ENCODE assay signal across 23 mouse cellular contexts in genomic region chr6:125303242-125303641, GRCm38 (mm10). TPM values are rescaled to one million over a fixed set of nuclear protein-coding genes. Genes with fewer than 3 reads are reported as not detected.
DNase-seq lines count a peak whose midpoint lies in the region; ATAC-seq and TF ChIP-seq lines count a peak whose summit lies in the region.
"Had no signal": no experiment of that assay in that cellular context is flagged by ENCODE, and none has a peak within 500 bp of the region (broad histone marks: within the 10 kb centered on the region; RNA-seq: fewer than 3 reads in every experiment).

No protein-coding gene starts in this region.

- no peak for TF ChIP-seq EP300 in lung, postnatal 0 days (IDR thresholded peaks at IDR 0.05)

- no peak for TF ChIP-seq CTCF in kidney, postnatal 0 days (IDR thresholded peaks at IDR 0.05; ENCODE audit: low read depth)
- no peak for TF ChIP-seq CTCF in lung, postnatal 0 days (IDR thresholded peaks at IDR 0.05)

- WGBS in hindbrain, embryonic 16.5 days = 49% methylated on average over 4 of the region's 4 CpGs
- WGBS in hindbrain, embryonic 14.5 days = 66% methylated on average over 4 of the region's 4 CpGs
- 40% methylated on average over 4 of the region's 4 CpGs for WGBS in kidney, postnatal 0 days
- 56% methylated on average over 4 of the region's 4 CpGs for WGBS in lung, postnatal 0 days

- H3K4me1 ChIP-seq in hindbrain, embryonic 16.5 days (ENCODE audit: control insufficient read depth, insufficient read depth, low read depth, low read length) = no peaks in the 10 kb centered on the region
- no peaks in the 10 kb centered on the region for H3K4me1 ChIP-seq in hindbrain, embryonic 14.5 days (replicated peaks; ENCODE audit: control insufficient read depth, insufficient read depth, low read length)
- no peaks in the 10 kb centered on the region for H3K4me1 ChIP-seq in kidney, postnatal 0 days (replicated peaks; ENCODE audit: insufficient read depth, low read length)
- no peaks in the 10 kb centered on the region; the same call in 1 of the 2 replicates for H3K4me1 ChIP-seq in lung, postnatal 0 days (ENCODE audit: insufficient read depth, low read depth, low read length)
- H3K4me1 ChIP-seq: forebrain, embryonic 10.5 days; heart, embryonic 12.5 days; hindbrain, embryonic 13.5 days; midbrain, embryonic 12.5 days had no signal

- H3K36me3 ChIP-seq in hindbrain, embryonic 16.5 days (ENCODE audit: control insufficient read depth, insufficient read depth, low read length) = no peaks in the 10 kb centered on the region
- no peaks in the 10 kb centered on the region for H3K36me3 ChIP-seq in hindbrain, embryonic 14.5 days (replicated peaks; ENCODE audit: control insufficient read depth, insufficient read depth)
- peaks cover 10% of the 10 kb centered on the region; the same call in 1 of the 2 replicates for H3K36me3 ChIP-seq in kidney, postnatal 0 days (ENCODE audit: insufficient read depth, low read length)
- H3K36me3 ChIP-seq in lung, postnatal 0 days (ENCODE audit: insufficient read depth, low read length) = peaks cover 10% of the 10 kb centered on the region
- H3K36me3 ChIP-seq: hindbrain, embryonic 13.5 days had no signal

- H3K27me3 ChIP-seq in hindbrain, embryonic 16.5 days (replicated peaks; ENCODE audit: control insufficient read depth, insufficient read depth, low read length) = no peaks in the 10 kb centered on the region
- no peaks in the 10 kb centered on the region for H3K27me3 ChIP-seq in hindbrain, embryonic 14.5 days (ENCODE audit: control insufficient read depth, insufficient read depth, low read length)
- H3K27me3 ChIP-seq in kidney, postnatal 0 days (ENCODE audit: insufficient read depth, low read length) = no peaks in the 10 kb centered on the region
- no peaks in the 10 kb centered on the region for H3K27me3 ChIP-seq in lung, postnatal 0 days (replicated peaks; ENCODE audit: insufficient read depth, low read length)
- H3K27me3 ChIP-seq: heart, embryonic 12.5 days; hindbrain, embryonic 13.5 days; midbrain, embryonic 12.5 days; stomach, embryonic 15.5 days had no signal

- no peak overlapping the region for H3K4me3 ChIP-seq in hindbrain, embryonic 16.5 days (ENCODE audit: low read length)
- no peak overlapping the region for H3K4me3 ChIP-seq in hindbrain, embryonic 14.5 days (replicated peaks; ENCODE audit: low read length)
- H3K4me3 ChIP-seq in kidney, postnatal 0 days (replicated peaks; ENCODE audit: low read depth, low read length) = no peak overlapping the region
- no peak overlapping the region for H3K4me3 ChIP-seq in lung, postnatal 0 days (ENCODE audit: low read depth, low read length)
- H3K4me3 ChIP-seq: forebrain, embryonic 10.5 days; heart, embryonic 12.5 days; hindbrain, embryonic 13.5 days; limb, embryonic 10.5 days; midbrain, embryonic 12.5 days; stomach, embryonic 15.5 days had no signal

- H3K9me3 ChIP-seq in hindbrain, embryonic 16.5 days (ENCODE audit: control insufficient read depth, low read length) = no peaks in the 10 kb centered on the region
- H3K9me3 ChIP-seq in hindbrain, embryonic 14.5 days (ENCODE audit: control insufficient read depth, low read length) = no peaks in the 10 kb centered on the region
- no peaks in the 10 kb centered on the region for H3K9me3 ChIP-seq in kidney, postnatal 0 days (replicated peaks; ENCODE audit: low read length)
- H3K9me3 ChIP-seq in lung, postnatal 0 days (ENCODE audit: low read length) = no peaks in the 10 kb centered on the region
- H3K9me3 ChIP-seq: forebrain, embryonic 10.5 days; hindbrain, embryonic 13.5 days; limb, embryonic 10.5 days; midbrain, embryonic 12.5 days; stomach, embryonic 15.5 days had no signal

- peak; percentile 76; the same call in 1 of the 2 replicates for ATAC-seq in hindbrain, embryonic 16.5 days
- no peak for ATAC-seq in hindbrain, embryonic 14.5 days (ENCODE audit: low FRiP score)
- peak; percentile 61; the same call in 1 of the 2 replicates for ATAC-seq in kidney, postnatal 0 days (replicated peaks; ENCODE audit: low FRiP score, low read depth)
- ATAC-seq in lung, postnatal 0 days = no peak
- ATAC-seq: activated CD4-positive, CD25-positive, alpha-beta regulatory T cell, adult 4 months; forebrain, postnatal 0 days; intestine, embryonic 16.5 days; liver, postnatal 0 days had no signal

- no peak for DNase-seq in hindbrain, embryonic 14.5 days (ENCODE audit: low spot score)
- peak; percentile 45 for DNase-seq in kidney, postnatal 0 days (ENCODE audit: low spot score)
- no peak for DNase-seq in kidney, postnatal 14 days
- DNase-seq in lung, postnatal 0 days (ENCODE audit: low spot score) = no peak
- no peak for DNase-seq in lung, postnatal 10 days
- DNase-seq: adrenal gland, adult 8-10 months; cerebellum, adult 8-10 months; forebrain, postnatal 0 days; gastrocnemius, postnatal 14 days; heart, adult 18-20 months; heart, postnatal 10 days; liver; liver, postnatal 0 days; thymus, postnatal 25 days had no signal

- no peak overlapping the region for H3K9ac ChIP-seq in hindbrain, embryonic 16.5 days (ENCODE audit: low read depth, low read length)
- no peak overlapping the region for H3K9ac ChIP-seq in hindbrain, embryonic 14.5 days
- H3K9ac ChIP-seq in kidney, postnatal 0 days (ENCODE audit: low read depth, low read length) = no peak overlapping the region
- H3K9ac ChIP-seq in lung, postnatal 0 days (replicated peaks; ENCODE audit: low read depth) = no peak overlapping the region
- H3K9ac ChIP-seq: forebrain, postnatal 0 days; heart, embryonic 12.5 days; hindbrain, embryonic 13.5 days; liver, postnatal 0 days; midbrain, embryonic 12.5 days; stomach, embryonic 15.5 days had no signal

- no peak overlapping the region for H3K4me2 ChIP-seq in hindbrain, embryonic 16.5 days (ENCODE audit: low read length)
- no peak overlapping the region for H3K4me2 ChIP-seq in hindbrain, embryonic 14.5 days (replicated peaks)
- no peak overlapping the region for H3K4me2 ChIP-seq in kidney, postnatal 0 days (ENCODE audit: low read length)
- H3K4me2 ChIP-seq in lung, postnatal 0 days (replicated peaks; ENCODE audit: low read depth, low read length) = no peak overlapping the region
- H3K4me2 ChIP-seq: heart, embryonic 12.5 days; hindbrain, embryonic 13.5 days; midbrain, embryonic 12.5 days; stomach, embryonic 15.5 days had no signal

- H3K27ac ChIP-seq in hindbrain, embryonic 16.5 days (ENCODE audit: low read depth, low read length) = no peak overlapping the region
- H3K27ac ChIP-seq in hindbrain, embryonic 14.5 days = no peak overlapping the region
- no peak overlapping the region for H3K27ac ChIP-seq in kidney, postnatal 0 days
- H3K27ac ChIP-seq in lung, postnatal 0 days (ENCODE audit: low read length) = peak overlapping the region; percentile 58; the same call in 1 of the 2 replicates
- H3K27ac ChIP-seq: forebrain, embryonic 10.5 days; hindbrain, embryonic 13.5 days; limb, embryonic 10.5 days; midbrain, embryonic 12.5 days; stomach, embryonic 15.5 days had no signal

RNA-seq across cellular contexts. Expression of gene Ltbr, which starts 10.4 kb away (rescaled TPM):
- polyA plus RNA-seq in hindbrain, embryonic 16.5 days (2015; fragmentation: Nextera tagmentation; extraction: Ambion mirVana) = 16.4 and 18.7 TPM in 2 replicates
- polyA plus RNA-seq in hindbrain, embryonic 14.5 days (2014; fragmentation: Nextera tagmentation; extraction: Ambion mirVana) = 14.8 and 14.9 TPM in 2 replicates
- polyA plus RNA-seq in kidney, postnatal 0 days (2015; fragmentation: Nextera tagmentation; extraction: Ambion mirVana) = 69.8 and 71.6 TPM in 2 replicates
- polyA plus RNA-seq in lung, postnatal 0 days (2015; fragmentation: Nextera tagmentation; extraction: Ambion mirVana) = 96.7 and 100 TPM in 2 replicates
- polyA plus RNA-seq: activated CD4-positive, CD25-positive, alpha-beta regulatory T cell, adult 4 months had no signal

RNA-seq across cellular contexts. Expression of gene Scnn1a, which starts 17.2 kb away (rescaled TPM):
- polyA plus RNA-seq in hindbrain, embryonic 16.5 days (2015; fragmentation: Nextera tagmentation; extraction: Ambion mirVana) = 0.69 and 0.70 TPM in 2 replicates
- polyA plus RNA-seq in hindbrain, embryonic 14.5 days (2014; fragmentation: Nextera tagmentation; extraction: Ambion mirVana) = 0.50 and 0.53 TPM in 2 replicates
- 19.9 and 22.7 TPM in 2 replicates for polyA plus RNA-seq in kidney, postnatal 0 days (2015; fragmentation: Nextera tagmentation; extraction: Ambion mirVana)
- polyA plus RNA-seq in lung, postnatal 0 days (2015; fragmentation: Nextera tagmentation; extraction: Ambion mirVana) = 106 and 123 TPM in 2 replicates
- polyA plus RNA-seq: activated CD4-positive, CD25-positive, alpha-beta regulatory T cell, adult 4 months had no signal

RNA-seq across cellular contexts. Expression of gene Tuba3a, which starts 17.4 kb away (rescaled TPM):
- 0.10 TPM in 1 of 2 replicates, not detected in the other for polyA plus RNA-seq in hindbrain, embryonic 16.5 days (2015; fragmentation: Nextera tagmentation; extraction: Ambion mirVana)
- not detected in 2 replicates for polyA plus RNA-seq in hindbrain, embryonic 14.5 days (2014; fragmentation: Nextera tagmentation; extraction: Ambion mirVana)
- 0.17 TPM in 1 of 2 replicates, not detected in the other for polyA plus RNA-seq in kidney, postnatal 0 days (2015; fragmentation: Nextera tagmentation; extraction: Ambion mirVana)
- polyA plus RNA-seq in lung, postnatal 0 days (2015; fragmentation: Nextera tagmentation; extraction: Ambion mirVana) = not detected in 2 replicates
- polyA plus RNA-seq: forebrain, postnatal 0 days; heart, embryonic 12.5 days; hindbrain, embryonic 13.5 days; liver, postnatal 0 days; midbrain, embryonic 12.5 days had no signal

RNA-seq across cellular contexts. Expression of gene Tnfrsf1a, which starts 45.9 kb away (rescaled TPM):
- 15.1 and 18.3 TPM in 2 replicates for polyA plus RNA-seq in hindbrain, embryonic 16.5 days (2015; fragmentation: Nextera tagmentation; extraction: Ambion mirVana)
- polyA plus RNA-seq in hindbrain, embryonic 14.5 days (2014; fragmentation: Nextera tagmentation; extraction: Ambion mirVana) = 15.4 and 16.6 TPM in 2 replicates
- polyA plus RNA-seq in kidney, postnatal 0 days (2015; fragmentation: Nextera tagmentation; extraction: Ambion mirVana) = 77.9 and 80.4 TPM in 2 replicates
- 107 and 108 TPM in 2 replicates for polyA plus RNA-seq in lung, postnatal 0 days (2015; fragmentation: Nextera tagmentation; extraction: Ambion mirVana)

Comparison
In these comparisons a context has a peak if more than half of its experiments do, and no peak if none do; other contexts are left out.
1. ATAC-seq: peak in hindbrain, embryonic 16.5 days (single experiment) and kidney, postnatal 0 days (single experiment); none in hindbrain, embryonic 14.5 days (single experiment) and lung, postnatal 0 days (single experiment).
2. RNA of gene Scnn1a, which starts 17.2 kb away (polyA plus RNA-seq): 106 to 123 TPM in lung, postnatal 0 days and 19.9 to 22.7 TPM in kidney, postnatal 0 days; 0.69 to 0.70 TPM in hindbrain, embryonic 16.5 days and 0.50 to 0.53 TPM in hindbrain, embryonic 14.5 days; every median in the first group is over 10 times any median in the second.